In genomic region chr5:40033686-40034085, GRCm38 (mm10) we compare ENCODE assay signal across 27 mouse cellular contexts.
"Had no signal": no experiment of that assay in that cellular context is flagged by ENCODE, and none has a peak within 500 bp of the region (broad histone marks: within the 10 kb centered on the region; RNA-seq: fewer than 3 reads in every experiment).

No protein-coding gene starts in this region.

- DNase-seq: gastrocnemius, postnatal 14 days; gastrocnemius, postnatal 36 days; heart, adult 11 months; heart, adult 2 months; heart, postnatal 14 days; heart, postnatal 36 days; kidney, adult 2 months; kidney, adult 9 months; kidney, postnatal 14 days; kidney, postnatal 36 days; layer of hippocampus, adult 9-11 months; layer of hippocampus, postnatal 36 days; left cerebral cortex, postnatal 4 days had no signal

- H3K9ac ChIP-seq: heart, embryonic 13.5 days; heart, embryonic 15.5 days; hindbrain, embryonic 14.5 days; intestine, embryonic 15.5 days; kidney, embryonic 15.5 days; limb, embryonic 13.5 days; limb, embryonic 15.5 days; liver, embryonic 12.5 days; liver, embryonic 14.5 days had no signal

- H3K4me3 ChIP-seq: heart, adult 2 months; heart, embryonic 13.5 days; heart, embryonic 15.5 days; intestine, embryonic 15.5 days; kidney, embryonic 15.5 days; limb, embryonic 13.5 days; limb, embryonic 15.5 days; liver, embryonic 12.5 days had no signal

- H3K27ac ChIP-seq: heart, adult 2 months; heart, embryonic 13.5 days; heart, embryonic 15.5 days; hindbrain, embryonic 14.5 days; intestine, embryonic 15.5 days; kidney, embryonic 15.5 days; kidney, postnatal 0 days; limb, embryonic 13.5 days; limb, embryonic 15.5 days; liver, embryonic 12.5 days; liver, embryonic 14.5 days had no signal

- H3K4me2 ChIP-seq: heart, embryonic 11.5 days; heart, embryonic 13.5 days; heart, embryonic 15.5 days; hindbrain, embryonic 14.5 days; intestine, embryonic 15.5 days; kidney, embryonic 15.5 days; limb, embryonic 13.5 days; limb, embryonic 15.5 days; liver, embryonic 12.5 days had no signal

- H3K27me3 ChIP-seq: heart, embryonic 13.5 days; heart, embryonic 15.5 days; intestine, embryonic 15.5 days; kidney, embryonic 15.5 days; limb, embryonic 13.5 days; limb, embryonic 15.5 days; liver, embryonic 12.5 days had no signal

- ATAC-seq: hindbrain, embryonic 16.5 days; inflammation-experienced regulatory T-cells, adult 6 months; intestine, embryonic 15.5 days; intestine, postnatal 0 days; liver, embryonic 12.5 days had no signal

- H3K4me1 ChIP-seq: heart, embryonic 13.5 days; heart, embryonic 15.5 days; intestine, embryonic 15.5 days; kidney, embryonic 15.5 days; limb, embryonic 13.5 days; limb, embryonic 15.5 days; liver, embryonic 12.5 days had no signal

- H3K9me3 ChIP-seq: heart, embryonic 15.5 days; intestine, embryonic 15.5 days; kidney, embryonic 15.5 days; limb, embryonic 13.5 days; limb, embryonic 15.5 days; liver, embryonic 12.5 days had no signal

- H3K36me3 ChIP-seq: heart, embryonic 13.5 days; heart, embryonic 15.5 days; intestine, embryonic 15.5 days; kidney, embryonic 15.5 days; limb, embryonic 13.5 days; limb, embryonic 15.5 days; liver, embryonic 12.5 days had no signal
